Mouse (Mus musculus) stomach, embryonic 15.5 days (tissue): ENCODE data around the gene Zfand3. TPM values are rescaled to one million over a fixed set of nuclear protein-coding genes. Genes with fewer than 3 reads are reported as not detected.

Experiments used
- ATAC-seq: fragments of 200-750 bp; cut with Nextera tagmentation; 2 replicates; pipeline ENCODE4 v1.8.0; 2017; ENCODE audit warnings: low read depth, moderate number of reproducible peaks, moderate TSS enrichment; ENCODE audit not compliant: insufficient read depth, low FRiP score
- H3K27ac ChIP-seq: fragments of 300-500 bp; sonication (generic); 2 replicates; pipeline ENCODE4 v1.5.1; 2015; ENCODE audit warnings: mild to moderate bottlenecking, inconsistent platforms
- H3K27me3 ChIP-seq: fragments of 300-500 bp; sonication (generic); replicated peaks from 2 replicates; pipeline ENCODE4 v1.6.1; 2015; ENCODE audit warnings: inconsistent platforms
- H3K36me3 ChIP-seq: fragments of 300-500 bp; sonication (generic); 2 replicates; pipeline ENCODE4 v1.6.1; 2015; ENCODE audit warnings: inconsistent platforms
- H3K4me1 ChIP-seq: fragments of 300-500 bp; sonication (generic); 2 replicates; pipeline ENCODE4 v1.6.1; 2015; ENCODE audit warnings: inconsistent platforms
- H3K4me2 ChIP-seq: fragments of 300-500 bp; sonication (generic); 2 replicates; pipeline ENCODE4 v1.6.1; 2015; ENCODE audit warnings: mild to moderate bottlenecking, inconsistent platforms
- H3K4me3 ChIP-seq: fragments of 300-500 bp; sonication (generic); replicated peaks from 2 replicates; pipeline ENCODE4 v1.5.1; 2015; ENCODE audit warnings: inconsistent platforms
- H3K9ac ChIP-seq: fragments of 300-500 bp; sonication (generic); 2 replicates; pipeline ENCODE4 v1.6.1; 2015; ENCODE audit warnings: inconsistent platforms
- H3K9me3 ChIP-seq: fragments of 300-500 bp; sonication (generic); 2 replicates; pipeline ENCODE4 v1.6.1; 2016; ENCODE audit warnings: inconsistent platforms
- WGBS: fragments of 180-500 bp; shearing (Covaris S2); methylation state at CpG from one replicate; pipeline ENCODE4 v1.1.7; 2015; 5-methylcytosine and 5-hydroxymethylcytosine counted together
- polyA plus RNA-seq: library from polyadenylated mRNA; unstranded; fragments of >200 nt; fragmentation: Nextera tagmentation; extraction: Ambion mirVana; gene quantifications from 2 replicates; pipeline ENCODE4 v1.2.1, GENCODE M21; 2015

Zfand3 gene
- polyA plus RNA-seq = 44.8 and 49.4 TPM in 2 replicates

DNA sequence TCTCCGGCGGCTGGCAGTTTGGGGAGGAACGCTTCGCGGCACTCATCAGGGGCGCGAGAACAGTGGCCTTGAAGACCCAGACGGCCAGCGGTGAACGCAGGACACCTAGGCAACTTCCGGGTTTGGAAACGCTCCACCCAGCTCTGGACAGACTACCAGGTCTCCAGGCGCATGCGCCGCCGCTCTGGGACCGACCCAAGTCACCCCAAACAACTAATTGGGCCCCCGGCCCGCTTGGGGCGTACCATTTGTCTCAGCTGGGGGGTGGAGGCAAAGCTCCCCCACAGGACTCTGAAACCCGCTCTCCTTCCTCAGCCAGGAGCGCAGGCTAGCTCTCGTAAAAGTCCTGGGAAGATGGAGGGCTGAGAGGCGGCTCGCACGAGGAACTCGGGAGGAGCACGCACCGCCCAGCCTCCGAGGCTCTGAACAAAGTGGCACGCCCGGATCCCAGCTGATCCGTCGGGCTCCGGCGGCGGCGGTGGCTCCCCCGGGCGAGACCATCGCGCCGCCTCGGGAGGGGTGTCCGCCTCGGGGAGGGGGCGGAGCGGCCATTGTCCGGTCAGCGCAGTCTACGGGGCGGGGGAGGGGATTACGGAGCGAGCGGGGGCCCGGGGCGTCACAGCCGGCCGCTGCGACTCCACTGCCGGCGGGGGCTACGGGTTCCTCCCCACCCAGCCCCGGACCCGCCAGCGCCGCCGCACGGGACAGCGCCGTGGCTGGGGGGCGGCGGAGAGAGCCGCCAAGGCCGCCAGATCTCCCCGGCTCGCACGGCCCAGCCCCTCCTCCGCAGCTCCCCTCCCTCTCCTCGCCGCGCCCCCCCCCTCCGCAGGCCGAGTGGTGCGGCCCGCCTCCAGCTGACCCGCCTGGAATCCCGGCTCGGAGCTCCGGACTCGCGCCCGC, at the start of gene Zfand3:
Gene Zfand3, plus strand, starts transcription at position 531 of the 900 bp plus-strand sequence.
- WGBS = under 1% methylated on average over 69 of the region's 93 CpGs
- Histone ChIP-seq H3K9ac (peak within 1 kb of the TSS; percentile 99), H3K27ac (peak within 1 kb of the TSS; percentile 100), H3K4me1 (peaks cover 26% of the 10 kb centered on the region), H3K9me3 (no peaks in the 10 kb centered on the region), H3K4me3 (peak within 1 kb of the TSS; percentile 99), H3K27me3 (no peaks in the 10 kb centered on the region), H3K4me2 (peak within 1 kb of the TSS; percentile 79), H3K36me3 (no peaks in the 10 kb centered on the region)
- peak; percentile 91 for ATAC-seq

DNA sequence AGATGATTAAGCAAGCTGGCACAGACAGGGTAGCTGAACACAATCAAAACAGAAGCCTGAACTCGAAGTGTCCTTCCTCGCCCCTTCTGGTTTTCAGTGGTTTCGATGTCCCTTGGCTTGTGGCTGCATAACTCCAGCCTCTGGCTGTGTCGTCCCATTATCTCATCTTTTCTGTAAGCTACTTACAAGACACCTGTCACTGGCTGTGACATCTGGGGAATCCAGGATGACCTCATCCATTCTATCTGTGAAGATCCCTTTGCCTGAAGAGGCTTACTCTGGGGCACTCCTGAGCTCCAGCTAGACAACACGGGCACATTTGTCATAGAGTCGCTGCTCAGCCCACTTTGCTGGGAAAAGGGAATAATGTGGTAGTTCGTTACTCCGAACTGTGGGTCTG, 48.7 kb upstream of the Zfand3 start:
- Histone ChIP-seq H3K4me3 (no peak overlapping the region), H3K9me3 (no peaks in the 10 kb centered on the region), H3K27me3 (no peaks in the 10 kb centered on the region), H3K9ac (no peak overlapping the region), H3K4me2 (no peak overlapping the region), H3K27ac (no peak overlapping the region), H3K4me1 (0 out of 2 replicates have a peak, but pooled peaks cover 5% of the 10 kb centered on the region), H3K36me3 (no peaks in the 10 kb centered on the region)
- WGBS = 63% methylated on average over 8 of the region's 8 CpGs
- no peak for ATAC-seq

DNA sequence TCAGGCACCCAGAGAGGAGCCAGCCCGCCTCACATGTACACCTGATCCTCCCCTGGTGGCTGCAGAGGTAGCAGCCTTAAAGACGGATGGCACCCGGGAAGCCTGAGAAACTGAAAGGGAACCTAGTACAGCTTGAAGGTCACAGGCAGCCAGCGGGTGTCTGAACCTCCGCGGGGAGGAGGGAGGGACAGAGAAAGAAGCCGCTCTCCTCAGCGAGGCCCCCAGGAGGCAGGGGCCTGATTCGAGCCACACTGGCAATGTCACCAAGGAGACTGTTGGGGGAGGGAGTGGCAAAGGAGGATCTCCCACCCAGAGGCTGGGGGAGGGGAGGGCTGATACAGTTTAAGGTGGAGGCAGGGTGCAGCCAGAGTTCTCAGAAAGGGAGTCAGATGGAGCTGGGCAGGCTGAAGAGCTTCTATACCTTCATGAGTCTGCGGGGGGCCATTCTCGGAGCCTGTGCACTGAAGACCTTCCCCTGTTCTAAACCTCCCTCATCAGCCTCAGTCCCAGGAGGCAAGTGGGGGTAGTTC, 40.7 kb upstream of the Zfand3 start:
- H3K36me3 ChIP-seq = no peaks in the 10 kb centered on the region
- 0 out of 2 replicates have a peak, but pooled peaks cover 4% of the 10 kb centered on the region for H3K27me3 ChIP-seq
- H3K4me2 ChIP-seq = peak overlapping the region; percentile 47
- no peak overlapping the region for H3K9ac ChIP-seq
- WGBS = 3% methylated on average over 11 of the region's 11 CpGs
- 0 out of 2 replicates have a peak overlapping the region, but pooled peaks have one; percentile 7 for H3K4me3 ChIP-seq
- peak; percentile 43; the same call in 1 of the 2 replicates for ATAC-seq
- H3K4me1 ChIP-seq = peaks cover 9% of the 10 kb centered on the region; the same call in 1 of the 2 replicates
- no peak overlapping the region for H3K27ac ChIP-seq
- H3K9me3 ChIP-seq = no peaks in the 10 kb centered on the region

DNA sequence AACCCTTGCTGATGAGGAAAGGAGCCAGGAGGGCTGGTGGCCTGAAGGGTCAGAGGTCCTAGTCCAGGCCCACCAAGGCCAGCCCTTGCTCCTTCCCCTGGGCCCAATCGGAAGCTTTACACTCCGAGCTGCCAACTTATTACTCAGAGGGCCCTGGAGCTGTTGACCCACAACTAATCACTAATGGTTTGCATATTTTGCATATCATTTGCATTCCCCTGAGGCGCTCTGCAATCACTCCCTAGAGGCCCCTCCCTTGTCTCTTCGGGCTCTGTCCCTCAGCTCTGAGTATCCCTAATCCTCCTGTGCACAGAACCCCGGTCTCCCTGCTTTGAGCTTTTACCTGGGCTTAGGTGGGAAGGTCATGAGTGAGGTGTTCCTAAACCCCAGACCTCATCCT, 39.0 kb upstream of the Zfand3 start:
- Histone ChIP-seq H3K27me3 (0 out of 2 replicates have a peak, but pooled peaks cover 4% of the 10 kb centered on the region), H3K4me2 (no peak overlapping the region), H3K9me3 (no peaks in the 10 kb centered on the region), H3K4me1 (peaks cover 9% of the 10 kb centered on the region; the same call in 1 of the 2 replicates), H3K36me3 (no peaks in the 10 kb centered on the region), H3K4me3 (no peak overlapping the region), H3K9ac (no peak overlapping the region), H3K27ac (no peak overlapping the region)
- ATAC-seq = no peak
- WGBS = 41% methylated on average over 5 of the region's 5 CpGs

DNA sequence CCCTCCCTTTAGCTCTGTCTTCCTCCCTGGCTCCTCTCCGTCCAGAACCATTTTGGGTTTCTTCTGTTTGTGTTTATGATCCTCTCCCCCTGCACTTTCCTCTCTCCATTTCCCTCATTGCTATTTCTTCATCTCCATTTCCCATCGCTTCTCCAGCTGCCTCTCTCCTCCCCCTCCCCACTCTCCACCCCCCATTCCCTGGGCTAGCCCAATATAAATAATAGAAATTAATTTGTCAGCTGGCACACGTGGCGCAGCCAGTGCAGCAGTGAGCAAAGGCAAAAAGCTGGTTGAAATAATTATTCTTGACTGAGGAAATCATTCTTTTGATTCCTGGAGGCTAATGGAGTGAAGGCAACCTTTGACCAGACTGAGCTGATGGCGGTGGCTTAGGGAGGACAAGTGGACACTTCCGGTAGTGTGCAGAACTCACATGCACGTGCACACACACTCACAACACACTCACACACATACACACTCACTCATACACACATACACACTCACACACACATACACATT, 34.4 kb upstream of the Zfand3 start, which contains the start of gene Mdga1:
Gene Mdga1, minus strand, starts transcription at position 51 of the 519 bp plus-strand sequence.
- Histone ChIP-seq H3K4me2 (no peak within 1 kb of the TSS), H3K9me3 (no peaks in the 10 kb centered on the region), H3K9ac (no peak within 1 kb of the TSS), H3K4me1 (no peaks in the 10 kb centered on the region), H3K36me3 (no peaks in the 10 kb centered on the region), H3K27me3 (0 out of 2 replicates have a peak, but pooled peaks cover 4% of the 10 kb centered on the region), H3K27ac (no peak within 1 kb of the TSS), H3K4me3 (no peak within 1 kb of the TSS)
- WGBS = 60% methylated on average over 7 of the region's 7 CpGs
- ATAC-seq = no peak

DNA sequence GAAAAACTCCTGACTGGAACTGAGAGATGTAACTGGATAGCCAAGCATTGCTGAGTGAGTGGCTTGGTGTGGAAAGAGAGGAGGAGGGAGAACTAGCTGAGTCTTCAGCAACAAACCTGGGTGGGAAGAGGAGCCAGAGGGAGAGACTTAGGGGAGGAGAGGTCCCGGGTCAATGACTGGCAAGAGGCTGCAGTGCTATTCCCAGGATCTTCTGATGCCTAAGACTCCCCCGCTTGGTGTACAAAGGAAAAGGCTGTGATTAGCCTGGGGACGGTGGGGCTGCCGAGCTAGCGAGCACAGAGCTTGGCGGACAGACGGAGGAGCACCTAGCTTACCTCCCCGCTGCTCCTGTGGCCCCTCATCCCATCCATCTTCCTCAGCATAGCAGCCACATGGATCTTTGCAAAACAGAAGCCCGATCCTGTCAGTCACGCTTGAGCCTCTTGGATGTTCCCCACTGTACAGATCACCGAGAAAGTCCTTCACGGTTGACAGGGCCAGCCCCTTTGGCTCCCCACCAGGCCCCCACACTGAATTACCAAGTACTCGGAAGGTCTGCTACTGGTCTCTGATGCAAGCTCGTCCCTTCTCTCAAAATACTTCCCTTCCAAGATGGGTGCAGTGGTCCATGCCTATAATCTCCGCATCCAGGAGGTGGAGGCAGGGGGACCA, 32.6 kb upstream of the Zfand3 start:
- H3K36me3 ChIP-seq = no peaks in the 10 kb centered on the region
- no peak for ATAC-seq
- H3K4me3 ChIP-seq = no peak overlapping the region
- H3K9me3 ChIP-seq = no peaks in the 10 kb centered on the region
- H3K27me3 ChIP-seq = no peaks in the 10 kb centered on the region
- no peak overlapping the region for H3K27ac ChIP-seq
- WGBS = 57% methylated on average over 15 of the region's 15 CpGs
- H3K4me2 ChIP-seq = no peak overlapping the region
- no peaks in the 10 kb centered on the region for H3K4me1 ChIP-seq
- H3K9ac ChIP-seq = no peak overlapping the region

DNA sequence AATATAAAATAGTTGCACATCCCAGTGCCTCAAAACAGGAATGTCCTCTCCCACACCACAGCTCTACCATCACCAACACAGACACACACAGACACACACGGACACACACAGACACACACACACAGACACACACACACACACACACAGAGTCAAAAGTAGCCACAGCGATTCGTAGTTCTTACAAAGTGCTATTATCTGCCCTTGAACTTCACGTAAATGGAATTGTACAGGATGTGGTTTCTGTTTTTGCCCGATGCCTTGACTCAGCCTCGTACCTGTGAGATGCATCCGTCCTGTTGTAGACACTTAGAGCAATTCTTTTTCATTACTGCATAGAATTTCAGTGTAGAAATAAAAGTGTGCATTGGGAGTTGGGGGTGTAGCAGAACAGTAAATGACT, 31.3 kb upstream of the Zfand3 start:
- H3K4me3 ChIP-seq = no peak overlapping the region
- WGBS = 90% methylated on average over 7 of the region's 7 CpGs
- H3K36me3 ChIP-seq = no peaks in the 10 kb centered on the region
- H3K4me2 ChIP-seq = no peak overlapping the region
- no peaks in the 10 kb centered on the region for H3K27me3 ChIP-seq
- no peaks in the 10 kb centered on the region for H3K9me3 ChIP-seq
- H3K27ac ChIP-seq = no peak overlapping the region
- no peaks in the 10 kb centered on the region for H3K4me1 ChIP-seq
- no peak overlapping the region for H3K9ac ChIP-seq
- no peak for ATAC-seq

DNA sequence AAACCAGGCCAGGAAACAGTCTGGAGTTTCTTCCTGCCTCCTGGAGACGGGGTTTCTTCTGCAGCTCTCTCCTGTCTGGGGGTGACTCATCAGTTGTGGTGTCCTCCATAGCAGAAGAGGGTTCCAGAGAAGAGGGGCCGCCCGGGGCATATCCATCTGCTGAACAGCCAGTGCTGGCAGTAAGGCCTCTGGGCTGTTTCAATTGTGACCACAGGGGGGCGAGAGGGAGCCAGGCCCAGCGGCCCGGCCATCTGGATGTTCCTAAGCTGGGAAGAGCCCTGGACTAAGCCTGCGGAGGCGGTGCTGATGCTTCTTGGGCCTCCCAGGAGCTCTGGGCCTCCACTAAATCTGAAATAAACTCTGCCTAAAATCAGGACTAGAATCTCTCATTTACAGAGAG, 28.8 kb upstream of the Zfand3 start:
- Histone ChIP-seq H3K9ac (no peak overlapping the region), H3K4me3 (no peak overlapping the region), H3K4me1 (peaks cover 4% of the 10 kb centered on the region; the same call in 1 of the 2 replicates), H3K27me3 (no peaks in the 10 kb centered on the region), H3K27ac (no peak overlapping the region), H3K9me3 (no peaks in the 10 kb centered on the region), H3K4me2 (no peak overlapping the region), H3K36me3 (no peaks in the 10 kb centered on the region)
- peak; percentile 57; the same call in 1 of the 2 replicates for ATAC-seq
- 4% methylated on average over 8 of the region's 8 CpGs for WGBS

DNA sequence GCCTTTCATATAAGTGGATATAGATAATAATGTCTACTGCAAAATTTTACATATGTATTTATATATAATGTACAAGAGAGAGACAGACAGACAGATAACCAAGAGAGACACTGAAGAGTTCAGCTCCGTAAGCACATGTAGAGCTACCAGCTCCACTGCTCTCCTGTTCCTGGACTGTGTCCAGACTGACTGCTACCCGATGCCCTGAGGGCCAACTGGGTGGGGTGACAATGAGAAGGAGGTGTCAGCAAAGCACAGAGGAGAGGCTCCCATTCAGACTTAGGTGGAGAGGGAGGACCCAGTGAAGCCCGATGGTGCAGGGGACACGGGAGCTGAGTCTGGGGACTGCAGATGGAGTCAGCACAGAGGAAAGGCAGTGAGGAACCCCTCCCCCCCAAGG, 25.5 kb upstream of the Zfand3 start:
- Histone ChIP-seq H3K36me3 (no peaks in the 10 kb centered on the region), H3K4me2 (no peak overlapping the region), H3K27me3 (no peaks in the 10 kb centered on the region), H3K4me3 (no peak overlapping the region), H3K9me3 (no peaks in the 10 kb centered on the region), H3K4me1 (peaks cover 4% of the 10 kb centered on the region; the same call in 1 of the 2 replicates), H3K9ac (no peak overlapping the region), H3K27ac (no peak overlapping the region)
- 57% methylated on average over 4 of the region's 4 CpGs for WGBS
- no peak for ATAC-seq

DNA sequence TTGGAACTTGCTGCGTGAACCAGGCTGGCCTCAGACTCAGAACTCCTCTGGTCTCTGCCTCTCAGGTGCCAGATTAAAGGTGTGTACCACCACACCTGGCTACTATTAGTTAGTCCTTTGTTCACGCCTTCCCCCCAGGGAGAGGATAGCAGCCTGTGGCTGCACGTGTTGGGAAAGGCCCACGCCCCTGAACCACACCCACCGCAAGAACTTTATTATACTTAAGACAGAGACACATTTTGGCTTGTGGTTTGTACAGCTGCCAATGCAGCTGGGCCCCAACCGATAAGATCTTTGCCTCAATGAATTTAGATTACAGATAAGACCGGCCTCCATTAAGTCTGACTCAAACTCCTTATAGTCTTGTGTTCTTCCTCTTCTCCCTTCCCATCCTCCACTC, 24.7 kb upstream of the Zfand3 start:
- WGBS = 55% methylated on average over 7 of the region's 7 CpGs
- Histone ChIP-seq H3K9me3 (no peaks in the 10 kb centered on the region), H3K4me1 (peaks cover 4% of the 10 kb centered on the region; the same call in 1 of the 2 replicates), H3K27me3 (no peaks in the 10 kb centered on the region), H3K36me3 (no peaks in the 10 kb centered on the region), H3K4me2 (no peak overlapping the region), H3K27ac (no peak overlapping the region), H3K4me3 (no peak overlapping the region), H3K9ac (no peak overlapping the region)
- ATAC-seq = peak; percentile 51; the same call in 1 of the 2 replicates

DNA sequence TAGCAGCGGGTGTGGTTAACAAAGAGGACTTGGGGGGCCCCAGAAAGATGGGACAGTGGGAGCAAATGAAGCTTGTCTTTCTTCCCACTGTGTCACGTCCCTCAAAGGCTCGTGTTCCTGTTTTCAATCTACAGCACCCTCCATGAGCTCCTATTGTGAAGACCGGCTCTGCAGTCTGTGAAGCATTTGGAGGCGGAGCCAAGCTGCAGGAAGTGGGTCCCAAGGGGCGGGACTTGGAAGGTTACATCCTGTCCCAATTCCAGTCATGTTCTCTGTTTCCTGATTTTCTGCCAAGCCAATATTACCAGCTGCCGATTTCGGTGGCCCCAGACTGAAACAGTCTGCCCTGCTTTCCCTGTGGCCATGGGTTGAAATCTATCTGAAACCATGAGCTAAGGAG, 23.0 kb upstream of the Zfand3 start:
- no peaks in the 10 kb centered on the region for H3K9me3 ChIP-seq
- no peak overlapping the region for H3K4me2 ChIP-seq
- no peak overlapping the region for H3K4me3 ChIP-seq
- no peaks in the 10 kb centered on the region for H3K27me3 ChIP-seq
- no peak overlapping the region for H3K27ac ChIP-seq
- peaks cover 7% of the 10 kb centered on the region for H3K4me1 ChIP-seq
- WGBS = 73% methylated on average over 8 of the region's 8 CpGs
- no peaks in the 10 kb centered on the region for H3K36me3 ChIP-seq
- no peak for ATAC-seq
- H3K9ac ChIP-seq = no peak overlapping the region
